Mouse (Mus musculus) spleen, postnatal 14 days (tissue): Measurements from ENCODE around the gene Msi1.
"Not testable (repeated sequence)": the region's sequence is repeated elsewhere in the genome, so short reads cannot be mapped to it uniquely, and the experiment has no call there.

Experiments used
- DNase-seq, 2 experiments: peaks; one replicate each; pipeline ENCODE4 v3.0.0; 2021 to 2022; ENCODE audit warnings: low spot score in 2 of 2

Msi1 gene

GRCm38 (mm10) chr5:115434280-115434852, 5.0 kb downstream of the Msi1 start:
- DNase-seq = no peak

GRCm38 (mm10) chr5:115434853-115435754, 5.7 kb downstream of the Msi1 start:
- DNase-seq = no peak

DNA sequence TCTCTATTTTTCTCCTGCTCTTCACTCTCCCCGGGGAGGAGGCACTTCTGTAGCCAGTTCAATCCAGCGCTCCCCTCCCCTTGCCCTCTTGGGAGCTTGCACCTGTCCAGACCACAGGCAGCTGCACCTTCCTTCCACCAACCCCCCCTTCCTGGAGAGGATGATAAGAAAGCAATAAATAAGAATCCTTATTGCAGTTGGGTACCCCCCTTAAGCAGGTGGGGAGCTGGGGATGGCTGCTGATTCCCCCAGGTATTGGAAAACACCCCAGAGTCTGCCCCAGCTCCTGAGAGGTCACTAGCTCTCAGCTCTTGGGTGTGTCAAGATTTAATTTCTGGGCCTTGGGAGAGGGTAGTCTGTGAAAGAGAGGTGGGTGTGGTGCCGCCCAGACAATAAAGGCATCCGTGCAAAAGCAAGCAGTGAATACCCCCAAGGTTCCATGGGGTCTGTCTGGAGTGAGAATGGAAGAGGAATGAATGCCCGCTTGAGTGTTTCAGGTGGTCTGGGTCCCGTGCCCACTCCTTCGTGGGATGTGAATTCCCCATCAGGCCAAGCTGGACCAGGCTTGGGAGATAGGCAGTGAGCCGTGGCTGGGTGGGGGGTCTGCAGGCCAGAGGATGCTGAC, 6.5 kb downstream of the Msi1 start:
- DNase-seq = no peak

DNA sequence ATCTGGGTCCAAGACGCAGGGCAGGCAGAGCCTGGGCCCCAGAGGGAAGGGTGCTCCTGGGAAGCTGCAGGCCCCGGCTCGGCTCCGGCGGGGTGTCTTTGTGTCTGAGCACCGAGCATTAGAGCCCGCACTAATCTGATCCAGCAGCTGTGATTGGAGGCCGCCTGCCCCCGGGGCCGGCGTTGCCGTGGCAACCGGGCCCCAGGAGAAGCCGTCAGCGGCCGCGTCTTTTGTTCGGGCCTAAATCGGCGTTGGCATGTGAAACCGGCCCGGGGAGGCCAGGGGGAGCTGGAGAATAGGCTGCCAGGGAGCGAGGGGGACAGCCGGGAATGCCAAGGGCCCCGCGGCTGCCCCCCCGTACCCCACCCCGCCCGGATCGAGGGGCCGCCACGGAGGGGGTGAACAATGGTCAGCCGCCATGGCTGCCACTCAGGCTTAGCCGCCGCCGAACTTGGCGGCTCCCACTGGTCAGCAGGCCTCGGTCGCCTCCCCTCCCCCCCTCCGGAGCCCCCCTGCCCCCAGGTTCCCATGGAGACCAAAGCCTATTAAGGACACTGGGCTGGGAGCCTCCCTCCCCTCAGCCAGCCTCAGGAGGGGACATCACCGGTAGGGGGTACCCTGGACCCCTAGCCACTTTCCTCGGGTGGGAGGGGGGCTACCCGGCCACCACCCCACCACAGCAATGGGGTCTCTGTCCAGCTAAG, 7.2 kb downstream of the Msi1 start:
- DNase-seq = no peak

DNA sequence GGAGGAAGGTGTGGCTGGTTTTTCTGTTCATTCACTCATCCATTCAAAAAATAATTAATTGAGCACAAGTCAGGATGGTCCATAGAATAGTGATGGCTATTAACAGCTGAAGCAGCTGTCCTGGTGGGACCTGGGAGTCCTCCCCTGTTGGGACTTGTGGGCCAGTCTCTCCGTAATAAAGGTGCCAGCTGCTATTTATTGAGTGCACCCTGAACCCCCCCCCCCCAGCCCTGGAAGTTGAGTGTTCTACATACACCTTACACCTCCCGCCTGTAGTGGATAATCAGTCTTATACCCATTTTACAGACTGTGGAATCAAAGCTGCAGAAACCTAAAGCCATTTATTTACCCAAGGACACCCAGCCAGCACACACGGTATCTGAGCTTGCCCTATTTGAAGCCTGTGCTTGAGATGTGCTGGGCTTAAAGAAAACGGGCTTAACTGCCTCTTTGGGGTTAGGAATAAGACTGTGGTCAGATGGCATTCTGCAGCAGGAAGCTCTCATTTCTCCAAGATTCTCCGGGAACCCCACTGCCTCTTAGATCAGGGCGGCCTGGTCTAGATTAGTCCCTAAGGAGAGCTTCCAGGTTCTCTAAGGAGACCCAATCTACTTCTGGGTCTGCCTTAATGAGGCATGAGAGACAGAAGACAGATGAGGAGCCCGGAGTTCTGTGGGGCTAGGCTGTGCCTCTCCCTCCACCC, 8.0 kb downstream of the Msi1 start:
- DNase-seq = no peak

GRCm38 (mm10) chr5:115437945-115438315, 8.5 kb downstream of the Msi1 start:
- DNase-seq = no peak

DNA sequence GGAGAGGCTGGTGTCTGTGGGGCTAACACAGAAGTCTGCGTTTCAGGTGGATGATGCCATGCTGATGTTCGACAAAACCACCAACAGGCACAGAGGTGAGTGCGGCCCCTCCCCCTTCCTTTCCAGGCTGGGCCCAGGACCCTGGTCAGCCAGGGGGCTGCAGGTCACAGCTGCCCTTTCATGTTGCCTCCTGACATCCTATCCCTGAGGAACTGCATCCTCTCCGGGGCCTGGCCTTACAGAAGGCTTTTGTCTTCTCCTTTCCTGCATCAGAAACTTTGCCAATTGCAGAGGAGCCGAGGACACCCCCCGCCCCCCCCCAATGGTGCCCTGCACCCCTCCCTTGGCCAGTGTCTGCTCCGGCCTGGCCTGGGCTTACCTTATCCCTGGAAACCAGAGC, 9.3 kb downstream of the Msi1 start:
- DNase-seq = no peak

- DNase-seq = peak in 1 of 2 experiments; percentile 54
Measured at GRCm38 (mm10) chr5:115441205-115441849, 11.9 kb downstream of the Msi1 start.

DNA sequence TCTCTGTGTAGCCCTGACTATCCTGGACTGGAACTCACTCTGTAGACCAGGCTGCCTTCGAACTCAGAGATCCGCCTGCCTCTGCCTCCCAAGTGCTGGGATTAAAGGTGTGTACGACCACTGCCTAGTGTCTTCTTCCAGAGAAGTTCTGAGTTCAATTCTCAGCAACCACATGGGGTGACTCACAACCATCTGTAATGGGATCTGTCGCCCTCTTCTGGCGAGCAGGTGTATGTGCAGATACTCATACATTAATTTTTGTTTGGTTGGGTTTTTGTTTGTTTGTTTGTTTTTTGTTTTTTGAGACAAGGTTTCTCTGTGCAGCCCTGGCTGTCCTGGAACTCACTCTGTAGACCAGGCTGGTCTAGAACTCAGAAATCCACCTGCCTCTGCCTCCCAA, 13.3 kb downstream of the Msi1 start:
- not testable (repeated sequence) for DNase-seq

DNA sequence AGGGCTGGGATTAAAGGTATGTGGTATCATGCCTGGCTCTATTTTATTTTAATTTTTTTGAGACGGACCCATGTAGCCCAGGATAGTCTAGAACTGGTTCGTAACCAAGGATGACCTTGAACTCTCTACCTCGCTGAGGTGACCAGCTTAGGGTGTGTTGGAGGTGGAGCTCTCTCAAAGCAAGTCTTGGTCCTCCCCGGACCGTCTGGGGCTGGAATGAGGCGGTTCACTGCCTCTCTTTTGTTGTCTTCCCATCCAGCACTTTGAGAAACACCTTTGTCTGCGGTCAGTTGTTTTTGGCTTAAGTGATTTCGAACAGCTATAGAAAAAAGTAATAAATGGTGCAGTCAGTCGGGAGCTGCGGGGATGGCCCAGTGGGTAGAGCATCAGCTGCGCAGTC, 14.7 kb downstream of the Msi1 start:
- no peak for DNase-seq

- DNase-seq = no peak
Measured at GRCm38 (mm10) chr5:115447108-115447507, 17.7 kb downstream of the Msi1 start.

DNA sequence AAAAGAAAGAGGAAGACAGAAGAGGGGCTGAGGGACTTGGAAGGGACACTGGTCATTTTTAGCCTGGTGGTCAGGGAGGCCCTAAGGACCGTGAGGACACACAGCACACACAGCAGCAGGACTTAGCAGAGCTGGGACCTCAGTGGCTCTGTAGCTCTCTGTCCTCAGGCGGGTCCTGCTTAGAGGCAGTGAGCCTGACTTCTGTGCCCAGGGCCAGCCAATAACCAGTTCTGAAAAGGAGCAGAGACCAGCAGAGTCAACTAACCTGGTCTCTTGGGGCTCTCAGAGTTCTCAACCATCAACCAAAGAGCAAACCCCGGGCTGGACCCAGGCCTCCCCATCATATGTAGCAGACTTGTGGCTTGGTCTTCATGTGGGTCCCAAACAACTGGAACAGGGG, 19.8 kb downstream of the Msi1 start:
- no peak for DNase-seq

GRCm38 (mm10) chr5:115450410-115451317, 21.3 kb downstream of the Msi1 start:
- no peak for DNase-seq

- no peak for DNase-seq
Measured at GRCm38 (mm10) chr5:115454422-115455090, 25.2 kb downstream of the Msi1 start.

- no peak for DNase-seq
Measured at GRCm38 (mm10) chr5:115455838-115456237, 26.4 kb downstream of the Msi1 start.

DNA sequence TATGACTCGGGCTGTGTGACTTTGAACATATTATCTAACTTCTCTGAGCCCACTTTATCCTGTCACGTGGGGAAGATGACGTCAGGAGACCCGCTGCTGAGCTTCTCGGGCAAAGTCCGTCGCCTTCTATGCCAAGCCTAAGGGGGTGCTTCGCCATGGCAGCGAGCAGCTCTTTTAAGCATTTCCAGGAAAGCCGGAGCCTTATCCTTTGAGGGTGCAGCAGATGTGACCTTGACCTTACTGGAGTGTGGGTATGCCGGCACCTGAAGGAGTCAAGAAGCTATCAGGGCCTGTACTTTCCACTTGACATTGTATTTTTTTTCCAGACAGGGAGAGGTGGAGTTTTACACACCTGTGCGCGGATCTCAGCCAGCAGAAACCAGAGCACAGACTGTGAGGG, 29.5 kb downstream of the Msi1 start:
- DNase-seq = no peak

DNA sequence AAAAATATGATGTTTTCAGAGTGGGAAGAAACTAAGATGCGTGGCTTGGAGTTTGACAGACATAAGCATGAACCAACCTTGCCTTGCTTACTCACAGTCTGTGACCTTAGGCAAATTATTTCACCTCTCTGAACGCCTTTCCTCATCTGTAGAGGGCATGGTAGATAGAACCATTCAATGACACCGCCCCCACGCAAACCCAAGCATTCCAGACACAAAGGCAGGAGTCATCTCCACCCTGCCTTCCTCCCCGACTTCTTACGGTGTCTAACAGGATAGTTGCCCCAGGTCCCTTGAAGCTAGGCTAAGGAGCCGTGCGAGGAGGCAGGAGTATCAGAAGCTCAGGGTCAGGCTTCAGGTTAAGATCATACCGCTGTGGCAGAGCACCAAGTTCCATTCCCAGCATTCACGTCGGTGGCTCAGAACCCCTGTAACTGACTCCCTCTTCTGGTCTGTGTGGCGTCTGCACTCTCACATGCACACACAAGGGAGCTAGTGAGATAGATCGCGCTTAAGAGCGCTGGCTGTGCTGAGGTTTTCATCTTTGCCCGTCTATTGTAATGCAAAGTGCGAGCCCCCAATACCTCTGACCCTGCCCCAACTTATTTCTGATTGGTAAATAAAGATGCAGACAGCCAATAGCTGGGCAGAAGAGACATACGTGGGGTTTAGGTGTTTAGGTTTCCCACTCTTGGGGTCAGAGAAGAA, 35.2 kb downstream of the Msi1 start:
- no peak for DNase-seq

- DNase-seq = no peak
Measured at GRCm38 (mm10) chr5:115465642-115466420, 36.4 kb downstream of the Msi1 start, which contains the start of gene Pla2g1b. Gene Pla2g1b (plus strand): TSS chr5:115466262.
